In genomic region chr16:20691617-20692016, GRCm38 (mm10) we compare ENCODE assay signal across 22 mouse cellular contexts. TPM values are rescaled to one million over a fixed set of nuclear protein-coding genes. Genes with fewer than 3 reads are reported as not detected.
DNase-seq lines count a peak whose midpoint lies in the region; ATAC-seq and TF ChIP-seq lines count a peak whose summit lies in the region.
"Had no signal": no experiment of that assay in that cellular context is flagged by ENCODE, and none has a peak within 500 bp of the region (broad histone marks: within the 10 kb centered on the region; RNA-seq: fewer than 3 reads in every experiment).

No protein-coding gene starts in this region.

- ATAC-seq in neural tube, embryonic 13.5 days (ENCODE audit: low read depth) = no peak
- no peak for ATAC-seq in neural tube, embryonic 15.5 days (ENCODE audit: low FRiP score)
- ATAC-seq: activated CD4-positive, CD25-positive, alpha-beta regulatory T cell, adult 4 months; CD4-positive, CD25-positive, alpha-beta regulatory T cell, adult 4 months; forebrain, postnatal 0 days had no signal

- WGBS in neural tube, embryonic 13.5 days = 82% methylated on average over 1 of the region's 1 CpGs
- WGBS in neural tube, embryonic 15.5 days = 88% methylated on average over 1 of the region's 1 CpGs

- no peak overlapping the region for H3K9ac ChIP-seq in neural tube, embryonic 13.5 days
- no peak overlapping the region for H3K9ac ChIP-seq in neural tube, embryonic 15.5 days (replicated peaks)
- H3K9ac ChIP-seq in ES-E14 (ENCODE audit: insufficient read depth, low read depth, low read length, poor library complexity, severe bottlenecking) = no peak overlapping the region
- H3K9ac ChIP-seq: forebrain, embryonic 12.5 days; forebrain, postnatal 0 days; heart, embryonic 12.5 days; heart, embryonic 15.5 days; hindbrain, embryonic 15.5 days had no signal

- H3K36me3 ChIP-seq in neural tube, embryonic 13.5 days = peaks cover 55% of the 10 kb centered on the region
- H3K36me3 ChIP-seq in neural tube, embryonic 15.5 days = peaks cover 55% of the 10 kb centered on the region
- H3K36me3 ChIP-seq in ES-E14 (ENCODE audit: control insufficient read depth, insufficient read depth, low read length, poor library complexity, severe bottlenecking) = peaks cover 42% of the 10 kb centered on the region

- no peak for TF ChIP-seq CTCF in layer of hippocampus, adult 2 months (conservative IDR thresholded peaks at IDR 0.05)

- H3K4me3 ChIP-seq in layer of hippocampus, adult 2 months = no peak overlapping the region
- H3K4me3 ChIP-seq in neural tube, embryonic 13.5 days = no peak overlapping the region
- H3K4me3 ChIP-seq in neural tube, embryonic 15.5 days (replicated peaks) = no peak overlapping the region
- no peak overlapping the region for H3K4me3 ChIP-seq in ES-E14 (ENCODE audit: insufficient read depth in 1 of 2, low read depth in 1 of 2, low read length in 2 of 2, poor library complexity in 1 of 2, severe bottlenecking in 1 of 2)
- H3K4me3 ChIP-seq: embryonic facial prominence, embryonic 10.5 days; embryonic facial prominence, embryonic 13.5 days; erythroblast, embryonic 14.5 days; forebrain, embryonic 12.5 days; heart, embryonic 15.5 days; hindbrain, embryonic 15.5 days had no signal

- no peaks in the 10 kb centered on the region for H3K9me3 ChIP-seq in neural tube, embryonic 13.5 days
- no peaks in the 10 kb centered on the region for H3K9me3 ChIP-seq in neural tube, embryonic 15.5 days (replicated peaks)
- no peaks in the 10 kb centered on the region for H3K9me3 ChIP-seq in ES-E14 (ENCODE audit: control insufficient read depth, insufficient read depth, low read depth, low read length)
- H3K9me3 ChIP-seq: embryonic facial prominence, embryonic 10.5 days; embryonic facial prominence, embryonic 13.5 days; forebrain, embryonic 12.5 days; heart, embryonic 12.5 days; heart, embryonic 15.5 days; hindbrain, embryonic 15.5 days had no signal

- in situ Hi-C loops in ES-E14 (cut with MboI; ENCODE audit: low sequenced_read_pairs in 2 of 2, unreplicated experiment in 2 of 2) = no loop called here

- H3K27ac ChIP-seq in layer of hippocampus, adult 2 months = peak overlapping the region; percentile 98; the same call in 1 of the 2 replicates
- peak overlapping the region; percentile 95; the same call in 1 of the 2 replicates for H3K27ac ChIP-seq in neural tube, embryonic 13.5 days (replicated peaks)
- no peak overlapping the region for H3K27ac ChIP-seq in neural tube, embryonic 15.5 days (replicated peaks)
- no peak overlapping the region; the same call in 1 of the 2 replicates for H3K27ac ChIP-seq in ES-E14 (ENCODE audit: insufficient read depth, low read depth, low read length, poor library complexity, severe bottlenecking)
- H3K27ac ChIP-seq: embryonic facial prominence, embryonic 10.5 days; embryonic facial prominence, embryonic 13.5 days; forebrain, embryonic 12.5 days; heart, embryonic 15.5 days had no signal

- no peak for DNase-seq in layer of hippocampus, adult 2 months (ENCODE audit: low spot score in 2 of 2)
- DNase-seq in layer of hippocampus, postnatal 14 days (ENCODE audit: low spot score in 2 of 2) = no peak
- no peak for DNase-seq in ES-E14 (ENCODE audit: low read depth, low spot score)
- no peak for DNase-seq in frontal cortex, adult 2 months (ENCODE audit: extremely low spot score in 1 of 2, low spot score in 1 of 2)
- DNase-seq: adrenal gland, adult 8-10 months; adrenal gland, postnatal 25 days; cerebellum, adult 8-10 months; forebrain, postnatal 0 days; heart, adult 18-20 months; heart, postnatal 10 days; heart, postnatal 36 days had no signal

- no peak overlapping the region for H3K4me2 ChIP-seq in neural tube, embryonic 13.5 days
- H3K4me2 ChIP-seq in neural tube, embryonic 15.5 days = no peak overlapping the region
- H3K4me2 ChIP-seq: embryonic facial prominence, embryonic 13.5 days; forebrain, embryonic 12.5 days; heart, embryonic 12.5 days; heart, embryonic 15.5 days; hindbrain, embryonic 15.5 days had no signal

- H3K4me1 ChIP-seq in neural tube, embryonic 13.5 days (replicated peaks) = peaks cover 42% of the 10 kb centered on the region
- H3K4me1 ChIP-seq in neural tube, embryonic 15.5 days = peaks cover 41% of the 10 kb centered on the region
- H3K4me1 ChIP-seq in ES-E14 (ENCODE audit: control insufficient read depth in 2 of 2, insufficient read depth in 2 of 2, low read length in 2 of 2, poor library complexity in 1 of 2) = peaks cover 1 to 20% of the 10 kb centered on the region in 2 experiments; a peak in 3 of 4 replicates

- H3K27me3 ChIP-seq in neural tube, embryonic 13.5 days = no peaks in the 10 kb centered on the region
- no peaks in the 10 kb centered on the region for H3K27me3 ChIP-seq in neural tube, embryonic 15.5 days (replicated peaks)
- H3K27me3 ChIP-seq: forebrain, embryonic 12.5 days; hindbrain, embryonic 15.5 days had no signal

TF ChIP-seq in ES-E14, 5 proteins besides CTCF, POLR2A, EP300 and RAD21:
- no peak for TF ChIP-seq CHD2 (IDR thresholded peaks at IDR 0.05; ENCODE audit: low read depth, low read length)
- TF ChIP-seq ZNF384 (IDR thresholded peaks at IDR 0.05; ENCODE audit: low read depth, low read length) = peak; percentile 75; the same call in 1 of the 2 replicates

RNA-seq across cellular contexts. Expression of gene Fam131a, which starts 1.4 kb away (rescaled TPM):
- total RNA-seq in layer of hippocampus, adult 2 months (2021) = 100 to 1,000 TPM; 450 to 457 TPM
- 100 to 1,000 TPM; 432 to 446 TPM for total RNA-seq in layer of hippocampus, postnatal 14 days (2021)
- 26.3 and 27.8 TPM in 2 replicates for polyA plus RNA-seq in neural tube, embryonic 13.5 days (2015; fragmentation: Nextera tagmentation; extraction: Ambion mirVana)
- 42.2 and 48.6 TPM in 2 replicates for polyA plus RNA-seq in neural tube, embryonic 15.5 days (2015; fragmentation: Nextera tagmentation; extraction: Ambion mirVana)
- total RNA-seq in ES-E14 (2012; rRNA removed) = 1.9 and 2.6 TPM in 2 replicates
- 253 and 271 TPM in 2 replicates for polyA plus RNA-seq in frontal cortex, adult 2 months (2012; rRNA removed)

RNA-seq across cellular contexts. Expression of gene Eif4g1, which starts 23.5 kb away (rescaled TPM):
- total RNA-seq in layer of hippocampus, adult 2 months (2021) = 100 to 1,000 TPM; 283 to 297 TPM
- 100 to 1,000 TPM; 336 to 340 TPM for total RNA-seq in layer of hippocampus, postnatal 14 days (2021)
- 141 and 144 TPM in 2 replicates for polyA plus RNA-seq in neural tube, embryonic 13.5 days (2015; fragmentation: Nextera tagmentation; extraction: Ambion mirVana)
- polyA plus RNA-seq in neural tube, embryonic 15.5 days (2015; fragmentation: Nextera tagmentation; extraction: Ambion mirVana) = 130 and 142 TPM in 2 replicates
- 460 and 546 TPM in 2 replicates for total RNA-seq in ES-E14 (2012; rRNA removed)
- polyA plus RNA-seq in frontal cortex, adult 2 months (2012; rRNA removed) = 164 and 169 TPM in 2 replicates

RNA-seq across cellular contexts. Expression of gene Polr2h, which starts 25.8 kb away (rescaled TPM):
- total RNA-seq in layer of hippocampus, adult 2 months (2021) = 10 to 100 TPM; 26.1 TPM
- 10 to 100 TPM; 22.4 to 25.7 TPM for total RNA-seq in layer of hippocampus, postnatal 14 days (2021)
- polyA plus RNA-seq in neural tube, embryonic 13.5 days (2015; fragmentation: Nextera tagmentation; extraction: Ambion mirVana) = 89.9 and 92.3 TPM in 2 replicates
- polyA plus RNA-seq in neural tube, embryonic 15.5 days (2015; fragmentation: Nextera tagmentation; extraction: Ambion mirVana) = 90.9 and 95.4 TPM in 2 replicates
- total RNA-seq in ES-E14 (2012; rRNA removed) = 125 and 134 TPM in 2 replicates
- 42.6 and 45.7 TPM in 2 replicates for polyA plus RNA-seq in frontal cortex, adult 2 months (2012; rRNA removed)

RNA-seq across cellular contexts. Expression of gene Clcn2, which starts 25.9 kb away (rescaled TPM):
- total RNA-seq in layer of hippocampus, adult 2 months (2021) = 10 to 100 TPM; 74.2 to 79.5 TPM
- 10 to 100 TPM; 49.9 to 60.4 TPM for total RNA-seq in layer of hippocampus, postnatal 14 days (2021)
- 30.8 and 31.4 TPM in 2 replicates for polyA plus RNA-seq in neural tube, embryonic 13.5 days (2015; fragmentation: Nextera tagmentation; extraction: Ambion mirVana)
- polyA plus RNA-seq in neural tube, embryonic 15.5 days (2015; fragmentation: Nextera tagmentation; extraction: Ambion mirVana) = 27.4 and 34.6 TPM in 2 replicates
- 38.2 and 104 TPM in 2 replicates for total RNA-seq in ES-E14 (2012; rRNA removed)
- polyA plus RNA-seq in frontal cortex, adult 2 months (2012; rRNA removed) = 92.6 and 107 TPM in 2 replicates

RNA-seq across cellular contexts. Expression of gene Psmd2, which starts 40.2 kb away (rescaled TPM):
- 100 to 1,000 TPM; 208 to 213 TPM for total RNA-seq in layer of hippocampus, adult 2 months (2021)
- 100 to 1,000 TPM; 239 to 245 TPM for total RNA-seq in layer of hippocampus, postnatal 14 days (2021)
- polyA plus RNA-seq in neural tube, embryonic 13.5 days (2015; fragmentation: Nextera tagmentation; extraction: Ambion mirVana) = 352 and 361 TPM in 2 replicates
- polyA plus RNA-seq in neural tube, embryonic 15.5 days (2015; fragmentation: Nextera tagmentation; extraction: Ambion mirVana) = 340 and 342 TPM in 2 replicates
- total RNA-seq in ES-E14 (2012; rRNA removed) = 200 and 302 TPM in 2 replicates
- polyA plus RNA-seq in frontal cortex, adult 2 months (2012; rRNA removed) = 155 and 184 TPM in 2 replicates

Comparison
In these comparisons a context has a peak if more than half of its experiments do, and no peak if none do; other contexts are left out.
1. H3K27ac ChIP-seq: peak in layer of hippocampus, adult 2 months (single experiment) and neural tube, embryonic 13.5 days (single experiment); none in neural tube, embryonic 15.5 days (single experiment) and ES-E14 (single experiment).
2. RNA of gene Fam131a, which starts 1.4 kb away (total RNA-seq): 450 to 457 TPM in layer of hippocampus, adult 2 months and 432 to 446 TPM in layer of hippocampus, postnatal 14 days; 1.9 to 2.6 TPM in ES-E14; every median in the first group is over 100 times any median in the second.